Mouse (Mus musculus): ENCODE measurements around the gene Ccdc73. TPM values are rescaled to one million over a fixed set of nuclear protein-coding genes. Genes with fewer than 3 reads are reported as not detected.
"Not testable (repeated sequence)": the region's sequence is repeated elsewhere in the genome, so short reads cannot be mapped to it uniquely, and the experiment has no call there.

Gene Ccdc73
- total RNA-seq, 1 experiment: 3.5 TPM

- H3K36me3 ChIP-seq (ENCODE audit: control insufficient read depth, insufficient read depth, low read length, poor library complexity, severe bottlenecking): no peaks in the 10 kb centered on the region
- peaks cover 0 to 2% of the 10 kb centered on the region in 2 experiments; a peak in 1 of 4 replicates for H3K4me1 ChIP-seq (ENCODE audit: control insufficient read depth in 2 of 2, insufficient read depth in 2 of 2, low read length in 2 of 2, poor library complexity in 1 of 2)
- peak overlapping the region; percentile 84 for H3K9ac ChIP-seq (ENCODE audit: insufficient read depth, low read depth, low read length, poor library complexity, severe bottlenecking)
- peak overlapping the region; percentile 47; the same call in 1 of the 2 replicates for H3K27ac ChIP-seq (ENCODE audit: insufficient read depth, low read depth, low read length, poor library complexity, severe bottlenecking)
- TF ChIP-seq ZNF384 (IDR thresholded peaks at IDR 0.05; ENCODE audit: low read depth, low read length): no peak
- TF ChIP-seq HCFC1 (IDR thresholded peaks at IDR 0.05; ENCODE audit: borderline replicate concordance, insufficient read depth, low read length): 0 out of 2 replicates have a peak, but pooled peaks have one; percentile 34
- no peaks in the 10 kb centered on the region for H3K9me3 ChIP-seq (ENCODE audit: control insufficient read depth, insufficient read depth, low read depth, low read length)
- H3K4me3 ChIP-seq (ENCODE audit: insufficient read depth in 1 of 2, low read depth in 1 of 2, low read length in 2 of 2, poor library complexity in 1 of 2, severe bottlenecking in 1 of 2): peak overlapping the region; percentile 70 to 75
- in situ Hi-C loops (cut with MboI; ENCODE audit: low sequenced_read_pairs in 2 of 2, unreplicated experiment in 2 of 2): no loop called here
- DNase-seq (ENCODE audit: low read depth, low spot score): peak; percentile 9
These were observed 18.5 kb downstream of the Ccdc73 start for GRCm38 (mm10) chr2:104886109-104886508.

GRCm38 (mm10) chr2:104887331-104887730 lies 19.7 kb downstream of the Ccdc73 start:
- in situ Hi-C loops (cut with MboI; ENCODE audit: low sequenced_read_pairs in 2 of 2, unreplicated experiment in 2 of 2); H3K27ac ChIP-seq (ENCODE audit: insufficient read depth, low read depth, low read length, poor library complexity, severe bottlenecking); H3K4me3 ChIP-seq (ENCODE audit: insufficient read depth in 1 of 2, low read depth in 1 of 2, low read length in 2 of 2, poor library complexity in 1 of 2, severe bottlenecking in 1 of 2); H3K36me3 ChIP-seq (ENCODE audit: control insufficient read depth, insufficient read depth, low read length, poor library complexity, severe bottlenecking); DNase-seq (ENCODE audit: low read depth, low spot score); H3K9me3 ChIP-seq (ENCODE audit: control insufficient read depth, insufficient read depth, low read depth, low read length); H3K9ac ChIP-seq (ENCODE audit: insufficient read depth, low read depth, low read length, poor library complexity, severe bottlenecking); H3K4me1 ChIP-seq (ENCODE audit: control insufficient read depth in 2 of 2, insufficient read depth in 2 of 2, low read length in 2 of 2, poor library complexity in 1 of 2): not testable (repeated sequence)

GRCm38 (mm10) chr2:104887882-104888566 lies 20.4 kb downstream of the Ccdc73 start:
- Histone ChIP-seq H3K4me1 (ENCODE audit: control insufficient read depth in 2 of 2, insufficient read depth in 2 of 2, low read length in 2 of 2, poor library complexity in 1 of 2) (peaks cover 0 to 2% of the 10 kb centered on the region in 2 experiments; a peak in 1 of 4 replicates), H3K9ac (ENCODE audit: insufficient read depth, low read depth, low read length, poor library complexity, severe bottlenecking) (no peak overlapping the region), H3K4me3 (ENCODE audit: insufficient read depth in 1 of 2, low read depth in 1 of 2, low read length in 2 of 2, poor library complexity in 1 of 2, severe bottlenecking in 1 of 2) (no peak overlapping the region), H3K36me3 (ENCODE audit: control insufficient read depth, insufficient read depth, low read length, poor library complexity, severe bottlenecking) (no peaks in the 10 kb centered on the region), H3K27ac (ENCODE audit: insufficient read depth, low read depth, low read length, poor library complexity, severe bottlenecking) (no peak overlapping the region), H3K9me3 (ENCODE audit: control insufficient read depth, insufficient read depth, low read depth, low read length) (no peaks in the 10 kb centered on the region)
- 0 out of 2 replicates have a peak, but pooled peaks have one; percentile 54 for TF ChIP-seq ZC3H11A (IDR thresholded peaks at IDR 0.05; ENCODE audit: borderline replicate concordance, low read depth, low read length)
- no peak for TF ChIP-seq ZNF384 (IDR thresholded peaks at IDR 0.05; ENCODE audit: low read depth, low read length)
- DNase-seq (ENCODE audit: low read depth, low spot score): peak; percentile 59
- in situ Hi-C loops (cut with MboI; ENCODE audit: low sequenced_read_pairs in 2 of 2, unreplicated experiment in 2 of 2): no loop called here

GRCm38 (mm10) chr2:104899975-104900374 lies 32.4 kb downstream of the Ccdc73 start:
- TF ChIP-seq ZNF384 (IDR thresholded peaks at IDR 0.05; ENCODE audit: low read depth, low read length) (no peak), MAFK (IDR thresholded peaks at IDR 0.05; ENCODE audit: insufficient read depth, low read depth, low read length) (no peak), CHD2 (IDR thresholded peaks at IDR 0.05; ENCODE audit: low read depth, low read length) (no peak)
- DNase-seq (ENCODE audit: low read depth, low spot score): no peak
- H3K9me3 ChIP-seq (ENCODE audit: control insufficient read depth, insufficient read depth, low read depth, low read length): no peaks in the 10 kb centered on the region
- H3K9ac ChIP-seq (ENCODE audit: insufficient read depth, low read depth, low read length, poor library complexity, severe bottlenecking): no peak overlapping the region
- H3K4me3 ChIP-seq (ENCODE audit: insufficient read depth in 1 of 2, low read depth in 1 of 2, low read length in 2 of 2, poor library complexity in 1 of 2, severe bottlenecking in 1 of 2): no peak overlapping the region
- H3K4me1 ChIP-seq (ENCODE audit: control insufficient read depth in 2 of 2, insufficient read depth in 2 of 2, low read length in 2 of 2, poor library complexity in 1 of 2): no peaks in the 10 kb centered on the region
- in situ Hi-C loops (cut with MboI; ENCODE audit: low sequenced_read_pairs in 2 of 2, unreplicated experiment in 2 of 2): no loop called here
- H3K27ac ChIP-seq (ENCODE audit: insufficient read depth, low read depth, low read length, poor library complexity, severe bottlenecking): no peak overlapping the region
- H3K36me3 ChIP-seq (ENCODE audit: control insufficient read depth, insufficient read depth, low read length, poor library complexity, severe bottlenecking): no peaks in the 10 kb centered on the region

- Histone ChIP-seq H3K9me3 (ENCODE audit: control insufficient read depth, insufficient read depth, low read depth, low read length) (no peaks in the 10 kb centered on the region), H3K4me3 (ENCODE audit: insufficient read depth in 1 of 2, low read depth in 1 of 2, low read length in 2 of 2, poor library complexity in 1 of 2, severe bottlenecking in 1 of 2) (no peak overlapping the region), H3K9ac (ENCODE audit: insufficient read depth, low read depth, low read length, poor library complexity, severe bottlenecking) (no peak overlapping the region), H3K36me3 (ENCODE audit: control insufficient read depth, insufficient read depth, low read length, poor library complexity, severe bottlenecking) (no peaks in the 10 kb centered on the region), H3K27ac (ENCODE audit: insufficient read depth, low read depth, low read length, poor library complexity, severe bottlenecking) (no peak overlapping the region), H3K4me1 (ENCODE audit: control insufficient read depth in 2 of 2, insufficient read depth in 2 of 2, low read length in 2 of 2, poor library complexity in 1 of 2) (no peaks in the 10 kb centered on the region)
- TF ChIP-seq ZC3H11A (IDR thresholded peaks at IDR 0.05; ENCODE audit: borderline replicate concordance, low read depth, low read length) (peak; percentile 30; the same call in 1 of the 2 replicates), ZNF384 (IDR thresholded peaks at IDR 0.05; ENCODE audit: low read depth, low read length) (no peak)
- in situ Hi-C loops (cut with MboI; ENCODE audit: low sequenced_read_pairs in 2 of 2, unreplicated experiment in 2 of 2): no loop called here
- DNase-seq (ENCODE audit: low read depth, low spot score): peak; percentile 40
These were observed 48.1 kb downstream of the Ccdc73 start for GRCm38 (mm10) chr2:104915709-104916108.

Measured in ES-E14 (cell line).